Mouse (Mus musculus): Measurements from ENCODE around the gene Cd47.

DNA sequence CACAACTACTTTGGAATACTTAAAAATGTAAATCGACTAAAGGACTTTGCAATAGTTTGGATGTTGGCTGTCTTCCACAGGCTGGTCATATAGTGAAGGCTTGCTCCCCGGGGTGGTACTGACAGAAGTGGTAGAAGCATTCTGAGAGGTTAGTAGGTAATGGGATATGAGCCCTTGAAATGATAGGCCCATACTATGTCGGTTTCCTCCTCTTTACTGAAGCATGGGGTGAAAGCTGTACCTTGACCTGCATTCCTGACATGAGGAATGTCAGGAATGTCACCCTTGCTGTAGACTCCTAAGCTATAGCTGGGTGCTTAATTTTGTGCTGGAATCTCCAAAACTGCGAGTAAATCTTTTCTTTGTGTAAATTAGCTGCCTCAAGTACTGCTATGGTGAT is 14.1 kb downstream of the Cd47 start:
- no peak for TF ChIP-seq CTCF (conservative IDR thresholded peaks at IDR 0.05; ENCODE audit: low read length)
- no peak for TF ChIP-seq POU5F1 (IDR thresholded peaks at IDR 0.05; ENCODE audit: borderline replicate concordance, low read length)

Data from E14TG2a.4 (cell line).